Mouse (Mus musculus): Measurements from ENCODE around the gene Lefty2.

DNA sequence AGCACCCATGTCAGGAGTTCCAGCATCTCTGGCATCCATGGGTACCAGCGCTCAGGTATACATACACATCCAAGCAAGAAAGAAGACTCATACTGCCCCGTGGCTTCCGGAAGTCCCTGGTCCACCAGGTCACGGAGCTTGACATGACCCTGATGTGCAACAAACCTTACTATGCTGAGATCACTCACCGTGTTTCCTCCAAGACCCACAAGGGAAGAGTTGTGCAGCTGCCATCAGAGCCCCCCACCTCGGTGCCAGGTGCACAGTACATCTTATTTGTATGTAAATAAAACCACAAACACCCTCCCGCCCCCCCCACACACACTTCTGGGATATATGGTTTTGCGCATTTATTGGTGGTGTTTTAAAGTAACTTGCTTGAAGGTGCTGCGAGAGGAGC is 17.8 kb upstream of the Lefty2 start:
- TF ChIP-seq CTCF (IDR thresholded peaks at IDR 0.05; ENCODE audit: insufficient read depth, low read length) (no peak), POLR2A (IDR thresholded peaks at IDR 0.05; ENCODE audit: borderline replicate concordance, extremely low read depth, low read depth, low read length) (no peak)

Data from lung, adult 2 months (tissue).